Mouse (Mus musculus) E14TG2a.4 (cell line): ENCODE results near the gene Dera.

Experiments used
- CTCF ChIP-seq: conservative IDR thresholded peaks from 2 replicates; pipeline ENCODE4 v1.5.1; 2014; ENCODE audit warnings: low read length
- NANOG ChIP-seq: IDR thresholded peaks from 2 replicates; pipeline ENCODE4 v1.6.1; 2014; ENCODE audit warnings: borderline replicate concordance, low read length, mixed read lengths
- POU5F1 ChIP-seq: IDR thresholded peaks from 2 replicates; pipeline ENCODE4 v1.6.1; 2014; ENCODE audit warnings: low read length, borderline replicate concordance

DNA sequence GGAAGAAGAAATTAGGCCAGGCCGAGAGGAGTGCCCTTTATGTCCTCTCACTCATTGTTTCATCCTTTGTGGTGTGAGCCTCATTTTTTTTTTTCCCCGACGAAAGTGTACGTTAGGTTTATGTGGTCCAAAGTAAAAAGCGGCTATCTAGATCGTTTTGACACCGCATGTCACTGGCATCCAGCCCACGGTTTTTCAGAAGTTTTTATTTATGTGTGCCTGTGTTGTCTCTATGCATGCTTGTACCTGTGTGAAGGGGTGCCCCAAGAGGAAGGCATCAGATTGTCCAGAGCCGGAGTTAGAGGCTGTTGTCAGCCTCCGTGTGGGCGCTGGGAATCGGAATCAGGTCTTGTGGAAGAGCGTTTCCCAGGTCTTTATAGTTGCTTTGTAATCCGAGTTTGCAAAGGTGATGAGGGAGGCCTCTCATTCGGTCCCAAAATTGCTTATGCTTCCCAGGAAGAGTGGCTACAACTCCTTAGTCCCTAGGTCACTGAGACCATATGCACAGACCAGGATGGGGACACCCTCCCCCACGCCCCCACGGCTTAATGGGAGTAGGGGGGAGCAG is 18.6 kb upstream of the Dera start:
- TF ChIP-seq CTCF (no peak), NANOG (no peak), POU5F1 (no peak)
